Mouse (Mus musculus) heart, postnatal 4 days (tissue): ENCODE data around the gene Plekhg5. TPM values are rescaled to one million over a fixed set of nuclear protein-coding genes. Genes with fewer than 3 reads are reported as not detected.

Source experiments
- DNase-seq: peaks from one replicate; pipeline ENCODE4 v3.0.0; 2021
- total RNA-seq, 2 experiments: library from RNA; stranded (reverse); gene quantifications; 2 replicates each; pipeline ENCODE4 v1.2.3; 2021

Plekhg5 gene
- total RNA-seq, 2 experiments from 2014 or later = 35.0 to 35.3 TPM

- peak; percentile 76 for DNase-seq
These were observed 53.1 kb downstream of the Plekhg5 start for GRCm38 (mm10) chr4:152125161-152126025.

- peak; percentile 35 for DNase-seq
These were observed 54.0 kb downstream of the Plekhg5 start for GRCm38 (mm10) chr4:152126026-152126920.

GRCm38 (mm10) chr4:152127884-152128283, 55.6 kb downstream of the Plekhg5 start:
- DNase-seq = no peak

- no peak for DNase-seq
These were observed 56.5 kb downstream of the Plekhg5 start for GRCm38 (mm10) chr4:152128784-152129183.

GRCm38 (mm10) chr4:152129395-152129930, 57.2 kb downstream of the Plekhg5 start:
- no peak for DNase-seq

GRCm38 (mm10) chr4:152130771-152131653, 58.7 kb downstream of the Plekhg5 start:
- peak; percentile 74 for DNase-seq

GRCm38 (mm10) chr4:152131809-152132771, 59.8 kb downstream of the Plekhg5 start:
- DNase-seq = no peak

GRCm38 (mm10) chr4:152132772-152133169, 60.5 kb downstream of the Plekhg5 start:
- DNase-seq = no peak

GRCm38 (mm10) chr4:152133213-152133612, 60.9 kb downstream of the Plekhg5 start:
- no peak for DNase-seq

- DNase-seq = peak; percentile 74
These were observed 62.2 kb downstream of the Plekhg5 start for GRCm38 (mm10) chr4:152134507-152134906.

- no peak for DNase-seq
These were observed 63.1 kb downstream of the Plekhg5 start for GRCm38 (mm10) chr4:152135363-152135762.

- DNase-seq = no peak
These were observed 64.0 kb downstream of the Plekhg5 start for GRCm38 (mm10) chr4:152136112-152136875.

GRCm38 (mm10) chr4:152136876-152137250, 64.6 kb downstream of the Plekhg5 start:
- DNase-seq = no peak

GRCm38 (mm10) chr4:152138497-152139260, 66.4 kb downstream of the Plekhg5 start:
- DNase-seq = peak; percentile 94

- DNase-seq = peak; percentile 70
These were observed 68.1 kb downstream of the Plekhg5 start for GRCm38 (mm10) chr4:152140441-152140840.

GRCm38 (mm10) chr4:152141521-152142135, 69.3 kb downstream of the Plekhg5 start:
- no peak for DNase-seq

GRCm38 (mm10) chr4:152143632-152144031, 71.3 kb downstream of the Plekhg5 start:
- no peak for DNase-seq

GRCm38 (mm10) chr4:152145473-152145872, 73.2 kb downstream of the Plekhg5 start:
- DNase-seq = no peak
